Mouse (Mus musculus) lung, embryonic 16.5 days (tissue): ENCODE measurements at regions not wholly inside any gene's neighbourhood (a gene's known extent, or its start where the extent isn't known, plus 50 kb on each side); places are given as distances from the start of the nearest gene placed in this dataset.

Experiments
- ATAC-seq: fragments of 200-750 bp; cut with Nextera tagmentation; 2 replicates; pipeline ENCODE4 v1.8.0; 2017; ENCODE audit warnings: low read depth, mild to moderate bottlenecking, moderate library complexity
- H3K27ac ChIP-seq: fragments of 300-500 bp; sonication (generic); 2 replicates; pipeline ENCODE4 v1.5.1; 2014; ENCODE audit warnings: mild to moderate bottlenecking, control low read depth, low read length
- H3K27me3 ChIP-seq: fragments of 300-500 bp; sonication (generic); 2 replicates; pipeline ENCODE4 v1.6.1; 2014; ENCODE audit warnings: low read depth, low read length, mixed read lengths; ENCODE audit not compliant: control insufficient read depth, insufficient read depth
- H3K36me3 ChIP-seq: fragments of 300-500 bp; sonication (generic); 2 replicates; pipeline ENCODE4 v1.6.1; 2014; ENCODE audit warnings: low read length; ENCODE audit not compliant: control insufficient read depth, insufficient read depth
- H3K4me1 ChIP-seq: fragments of 300-500 bp; sonication (generic); replicated peaks from 2 replicates; pipeline ENCODE4 v1.6.1; 2014; ENCODE audit warnings: low read length, mixed read lengths; ENCODE audit not compliant: control insufficient read depth, insufficient read depth
- H3K4me2 ChIP-seq: fragments of 300-500 bp; sonication (generic); 2 replicates; pipeline ENCODE4 v1.6.1; 2014; ENCODE audit warnings: low read depth, low read length, control low read depth
- H3K4me3 ChIP-seq: fragments of 300-500 bp; sonication (generic); 2 replicates; pipeline ENCODE4 v1.5.1; 2014; ENCODE audit warnings: mild to moderate bottlenecking, low read length, control low read depth
- H3K9ac ChIP-seq: fragments of 300-500 bp; sonication (generic); 2 replicates; pipeline ENCODE4 v1.6.1; 2014; ENCODE audit warnings: low read length, control low read depth
- H3K9me3 ChIP-seq: fragments of 300-500 bp; sonication (generic); 2 replicates; pipeline ENCODE4 v1.6.1; 2016; ENCODE audit warnings: low read length; ENCODE audit not compliant: control insufficient read depth
- WGBS: fragments of 180-500 bp; shearing (Covaris S2); extraction: QIAGEN DNeasy Blood & Tissue Kit; methylation state at CpG from one replicate; pipeline ENCODE4 v1.1.7; 2014; 5-methylcytosine and 5-hydroxymethylcytosine counted together

GRCm38 (mm10) chr1:169803428-169804138 is 56.1 kb upstream of the Rgs4 start:
- Histone ChIP-seq H3K9ac (no peak overlapping the region), H3K9me3 (no peaks in the 10 kb centered on the region), H3K27ac (peak overlapping the region; percentile 85), H3K4me2 (no peak overlapping the region), H3K4me3 (no peak overlapping the region), H3K27me3 (no peaks in the 10 kb centered on the region), H3K4me1 (peaks cover 5% of the 10 kb centered on the region; the same call in 1 of the 2 replicates), H3K36me3 (no peaks in the 10 kb centered on the region)
- WGBS = 55% methylated on average over 4 of the region's 4 CpGs
- no peak for ATAC-seq

GRCm38 (mm10) chr1:169802868-169803267 is 55.4 kb upstream of the Rgs4 start:
- Histone ChIP-seq H3K27ac (peak overlapping the region; percentile 85), H3K9me3 (no peaks in the 10 kb centered on the region), H3K4me3 (no peak overlapping the region), H3K27me3 (no peaks in the 10 kb centered on the region), H3K4me2 (no peak overlapping the region), H3K4me1 (peaks cover 5% of the 10 kb centered on the region; the same call in 1 of the 2 replicates), H3K9ac (no peak overlapping the region), H3K36me3 (no peaks in the 10 kb centered on the region)
- peak; percentile 71 for ATAC-seq
- 61% methylated on average over 4 of the region's 4 CpGs for WGBS

GRCm38 (mm10) chr1:169802053-169802830 is 54.8 kb upstream of the Rgs4 start:
- no peaks in the 10 kb centered on the region for H3K27me3 ChIP-seq
- peak; percentile 92 for ATAC-seq
- H3K9me3 ChIP-seq = no peaks in the 10 kb centered on the region
- no peaks in the 10 kb centered on the region for H3K36me3 ChIP-seq
- peak overlapping the region; percentile 85 for H3K27ac ChIP-seq
- H3K4me1 ChIP-seq = peaks cover 5% of the 10 kb centered on the region; the same call in 1 of the 2 replicates
- peak overlapping the region; percentile 29 for H3K4me2 ChIP-seq
- 41% methylated on average over 8 of the region's 8 CpGs for WGBS
- H3K9ac ChIP-seq = no peak overlapping the region
- no peak overlapping the region for H3K4me3 ChIP-seq
